Mouse (Mus musculus) cerebellum, adult 11 months (tissue): Measurements from ENCODE around the gene Tm4sf5.
A peak's percentile ranks its signal among the peaks of the same experiment; 100 is the strongest.
"Not testable (repeated sequence)": the region's sequence is repeated elsewhere in the genome, so short reads cannot be mapped to it uniquely, and the experiment has no call there.

ENCODE experiments used
- DNase-seq: peaks from one replicate; pipeline ENCODE4 v3.0.0; 2022

Gene Tm4sf5

DNA sequence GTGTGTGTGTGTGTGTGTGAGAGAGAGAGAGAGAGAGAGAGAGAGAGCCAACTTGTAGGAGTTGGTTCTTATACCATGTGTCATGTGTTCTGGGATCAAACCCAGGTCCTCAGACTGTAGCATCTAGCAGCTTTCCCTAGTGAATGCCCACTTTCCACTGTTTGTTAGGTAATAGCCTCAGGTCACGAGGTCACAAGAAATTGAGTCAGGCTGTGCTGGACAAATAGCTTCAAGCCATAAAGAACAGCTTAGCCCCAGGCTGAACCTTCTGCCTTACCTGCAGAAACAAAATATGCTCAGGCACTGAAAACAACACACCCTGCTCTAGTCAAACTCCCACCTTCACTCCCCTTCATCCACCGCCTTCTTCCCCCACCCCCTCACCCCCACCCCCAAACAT is 6.2 kb downstream of the Tm4sf5 start:
- no peak for DNase-seq

- DNase-seq, result no peak
Measured at GRCm38 (mm10) chr11:70511825-70512224, 6.8 kb downstream of the Tm4sf5 start.

DNA sequence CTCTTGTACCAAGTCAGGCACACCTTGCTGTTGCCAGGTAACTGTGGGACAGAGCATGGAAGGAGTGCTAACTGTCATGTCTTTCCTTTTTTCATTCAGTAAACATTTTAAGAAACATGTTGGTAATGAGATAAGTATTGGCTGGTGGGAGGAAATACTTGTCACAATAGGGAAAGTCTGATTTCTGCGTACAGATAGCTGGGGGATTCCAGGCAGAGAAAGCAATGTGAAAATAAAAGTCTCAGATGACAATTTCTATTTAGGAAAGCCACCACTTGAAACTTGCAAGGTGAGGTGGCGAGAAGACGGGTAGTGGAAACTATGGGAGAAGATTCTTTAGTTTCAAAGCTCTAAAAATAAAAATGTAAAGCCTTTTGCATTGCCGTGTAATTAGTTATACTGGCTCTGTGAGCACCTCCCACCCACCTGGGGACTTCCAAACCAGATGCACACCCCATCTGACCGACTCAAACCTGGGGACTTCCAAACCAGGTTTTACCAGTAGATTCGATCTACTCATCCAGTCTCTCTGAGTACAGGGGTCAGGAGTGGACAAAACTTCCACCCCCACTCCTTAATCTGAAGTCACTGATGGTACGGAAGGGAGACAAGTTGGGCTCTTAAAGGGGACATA is 7.8 kb downstream of the Tm4sf5 start:
- no peak for DNase-seq

DNA sequence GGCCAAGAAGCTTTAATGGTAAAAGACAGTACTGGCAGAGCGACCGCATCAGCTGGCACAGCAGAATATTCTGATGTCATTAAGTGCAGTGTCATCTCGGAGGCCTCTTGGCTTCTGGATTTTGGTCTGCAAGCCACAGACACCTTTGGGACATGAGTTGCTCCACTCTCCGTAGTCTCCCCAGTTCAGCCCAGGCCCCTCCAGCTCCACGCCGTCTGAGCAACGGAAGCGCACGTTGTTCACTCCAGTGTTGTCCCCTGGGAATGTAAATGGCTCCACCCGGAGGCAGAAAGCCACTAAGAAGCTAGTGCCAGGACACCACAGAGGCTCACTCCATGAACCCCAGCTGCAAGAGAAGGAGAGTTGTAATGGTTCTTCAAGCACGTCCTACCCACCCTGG is 8.5 kb downstream of the Tm4sf5 start:
- DNase-seq, result no peak

DNA sequence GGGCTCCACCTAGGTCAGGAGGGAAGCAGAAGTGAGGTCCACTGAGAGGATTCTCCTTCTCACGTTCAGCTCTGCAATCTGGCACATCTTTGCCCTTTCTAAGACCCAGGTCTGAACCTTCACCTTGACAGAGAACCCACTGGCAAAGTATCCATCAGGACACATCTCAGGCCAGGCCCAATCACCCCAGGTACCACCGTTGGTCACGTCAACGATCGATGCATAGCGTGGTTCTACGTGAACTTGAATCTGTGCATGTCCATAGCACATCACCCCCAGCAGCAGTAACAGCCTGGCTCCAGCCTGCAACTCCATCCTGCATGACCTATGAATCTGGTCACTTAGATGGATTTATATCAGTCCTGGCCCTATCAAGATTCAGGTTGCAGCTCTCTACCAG is 9.2 kb downstream of the Tm4sf5 start, which contains the start of gene Vmo1:
TSS of gene Vmo1 (minus strand) at position 329 of the 400 bp plus-strand sequence.
- DNase-seq, result no peak

DNA sequence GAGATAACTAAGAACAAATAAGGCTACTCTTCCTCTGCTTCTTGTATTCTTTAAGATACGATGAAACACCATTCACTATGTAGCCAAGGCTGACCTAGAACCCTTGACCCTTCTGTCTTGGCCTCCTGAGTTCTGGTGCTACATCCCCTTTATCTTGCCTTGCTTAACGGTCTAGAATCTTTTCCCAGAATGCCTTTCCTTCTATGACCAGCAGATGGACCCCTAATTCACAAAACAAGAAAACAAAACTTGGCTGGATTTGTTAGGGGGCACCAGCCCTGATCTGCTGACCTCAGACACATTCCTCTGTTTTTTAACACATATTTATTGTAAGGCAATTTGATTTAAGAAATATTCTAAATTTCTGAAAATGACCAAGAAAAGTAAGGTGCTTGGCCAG is 11.3 kb downstream of the Tm4sf5 start:
- DNase-seq, result no peak

DNA sequence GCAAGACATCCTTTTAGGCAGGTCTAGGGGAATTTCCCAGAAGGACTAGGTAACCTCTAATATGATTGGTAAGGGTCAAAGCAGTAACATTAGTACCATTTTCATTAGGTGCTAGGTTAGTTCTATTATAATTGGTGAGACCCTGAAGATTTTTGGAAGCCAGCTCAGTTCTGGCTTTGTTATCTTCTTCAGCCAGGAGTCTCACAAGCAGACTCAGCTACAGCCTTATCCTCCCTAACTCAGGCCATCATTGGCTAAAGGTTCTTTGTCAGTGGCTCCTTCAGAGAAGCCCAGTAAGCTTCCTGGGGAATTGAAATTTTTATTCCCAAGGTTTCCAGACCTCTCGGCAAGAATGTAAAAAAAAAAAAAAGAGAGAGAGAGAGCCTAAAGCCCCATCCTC is 13.4 kb downstream of the Tm4sf5 start:
- DNase-seq, result no peak

DNA sequence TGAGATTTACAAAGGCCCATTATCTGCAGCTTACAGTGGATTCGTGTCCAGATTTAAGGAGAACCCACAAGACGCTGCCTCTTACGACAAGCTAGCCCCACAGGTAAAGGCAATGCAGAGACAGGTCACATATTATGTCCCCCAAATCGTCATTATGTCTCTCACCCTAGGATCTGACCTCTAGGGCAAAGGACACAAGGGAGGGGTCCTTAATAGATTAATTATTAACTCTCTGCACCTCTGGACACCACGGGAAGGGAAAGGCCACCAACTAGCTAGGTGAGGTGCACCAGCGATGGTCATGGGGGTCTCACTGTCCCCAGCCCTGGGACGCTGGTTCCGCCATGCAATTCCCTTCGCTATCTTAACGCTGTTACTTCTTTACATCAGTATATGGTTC is 13.9 kb downstream of the Tm4sf5 start, which contains the start of gene Gltpd2:
TSS of gene Gltpd2 (plus strand) at position 274 of the 400 bp plus-strand sequence.
- no peak for DNase-seq

DNA sequence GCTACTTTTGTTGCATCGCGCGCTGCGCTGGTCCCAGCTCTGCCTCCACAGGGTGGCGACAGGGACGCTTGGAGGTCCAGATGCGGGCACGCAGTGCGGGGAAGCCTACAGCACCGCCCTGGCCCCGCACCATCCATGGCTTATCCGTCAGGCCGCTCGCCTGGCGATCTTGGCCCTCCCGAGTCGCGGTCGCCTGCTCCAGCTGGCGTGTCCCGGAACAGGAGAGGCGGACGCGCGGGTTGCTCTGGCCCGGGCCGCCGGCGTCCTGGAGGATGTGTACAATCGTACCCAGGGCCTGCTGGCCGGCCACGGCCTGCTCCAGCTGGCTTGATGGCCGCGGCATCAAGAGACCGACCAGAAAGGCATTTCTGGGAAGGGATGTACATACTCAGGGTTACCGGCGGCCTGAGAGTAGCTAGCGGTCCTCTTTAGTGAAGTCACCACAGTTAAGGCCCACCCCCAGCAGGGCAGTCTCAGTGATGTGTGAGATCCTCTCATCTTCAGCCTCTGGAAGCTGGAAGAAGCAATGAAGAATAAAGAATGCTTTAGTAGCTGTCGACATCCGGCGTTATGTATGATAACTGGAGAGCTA is 15.2 kb downstream of the Tm4sf5 start:
- DNase-seq, result peak; percentile 40

DNA sequence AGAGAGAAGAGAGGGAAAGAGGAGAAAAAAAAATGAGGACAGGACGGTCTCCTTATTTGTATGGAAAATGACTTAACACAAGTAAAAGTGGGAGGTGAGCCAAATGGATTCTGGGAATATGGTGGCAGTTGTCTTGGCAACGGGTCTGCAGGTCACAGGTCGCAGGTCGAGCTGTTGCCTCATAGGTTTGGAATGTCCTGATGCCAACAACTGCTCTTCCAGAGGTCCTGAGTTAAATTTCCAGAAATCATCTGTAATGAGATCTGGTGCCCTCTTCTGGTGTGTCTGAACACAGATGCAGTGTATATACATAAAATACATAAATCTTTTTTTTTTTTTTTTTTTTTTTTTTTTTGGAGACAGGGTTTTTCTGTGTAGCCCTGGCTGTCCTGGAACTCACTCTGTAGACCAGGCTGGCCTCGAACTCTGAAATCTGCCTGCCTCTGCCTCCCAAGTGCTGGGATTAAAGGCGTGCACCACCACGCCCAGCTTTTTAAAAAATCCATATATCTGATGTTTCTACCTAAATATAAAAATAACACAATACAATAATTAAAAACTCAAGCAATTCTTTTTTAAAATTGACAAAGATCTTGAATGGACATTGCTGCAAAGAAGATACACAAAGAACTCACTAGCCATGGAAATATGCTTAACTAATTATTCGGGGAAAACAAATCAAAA is 18.4 kb downstream of the Tm4sf5 start:
- not testable (repeated sequence) for DNase-seq

- no peak for DNase-seq
Measured at GRCm38 (mm10) chr11:70524782-70525181, 19.7 kb downstream of the Tm4sf5 start.

- peak; percentile 88 for DNase-seq
Measured at GRCm38 (mm10) chr11:70525184-70525678, 20.2 kb downstream of the Tm4sf5 start, which contains the start of gene Psmb6. TSS of gene Psmb6 (plus strand) at chr11:70525367.

GRCm38 (mm10) chr11:70525726-70526125 is 20.7 kb downstream of the Tm4sf5 start:
- DNase-seq, result no peak

GRCm38 (mm10) chr11:70526211-70526610 is 21.2 kb downstream of the Tm4sf5 start:
- DNase-seq, result no peak

- no peak for DNase-seq
Measured at GRCm38 (mm10) chr11:70528610-70529009, 23.6 kb downstream of the Tm4sf5 start.

- not testable (repeated sequence) for DNase-seq
Measured at GRCm38 (mm10) chr11:70531065-70531464, 26.0 kb downstream of the Tm4sf5 start.

DNA sequence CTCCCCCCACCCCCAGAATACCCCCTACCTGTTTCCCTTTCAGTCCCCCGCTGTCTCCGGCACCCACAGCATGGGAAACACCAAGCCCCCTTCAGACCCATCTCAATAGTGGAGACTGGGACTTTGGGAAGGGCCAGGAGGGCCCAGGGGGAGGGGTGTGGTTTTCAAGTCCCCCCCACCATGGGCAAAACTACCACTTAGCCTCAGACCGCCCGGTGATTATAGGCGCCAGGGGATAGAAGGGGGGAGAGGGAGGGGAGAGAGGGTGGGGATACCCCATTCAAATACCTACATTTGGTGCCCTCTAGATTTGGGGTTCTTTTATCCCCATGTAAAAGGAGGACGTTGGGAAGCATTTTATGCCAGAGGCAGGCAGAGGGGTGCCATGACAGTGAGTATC is 27.8 kb downstream of the Tm4sf5 start, which contains the start of gene Gm40193:
TSS of gene Gm40193 (minus strand) at position 101 of the 400 bp plus-strand sequence.
- no peak for DNase-seq

GRCm38 (mm10) chr11:70539423-70539822 is 34.4 kb downstream of the Tm4sf5 start:
- DNase-seq, result no peak

- DNase-seq, result peak; percentile 34
Measured at GRCm38 (mm10) chr11:70539877-70540587, 35.0 kb downstream of the Tm4sf5 start, which contains the start of gene Pld2. TSS of gene Pld2 (plus strand) at chr11:70540064.

- no peak for DNase-seq
Measured at GRCm38 (mm10) chr11:70540928-70541327, 35.9 kb downstream of the Tm4sf5 start.

GRCm38 (mm10) chr11:70541415-70541814 is 36.4 kb downstream of the Tm4sf5 start:
- no peak for DNase-seq

DNA sequence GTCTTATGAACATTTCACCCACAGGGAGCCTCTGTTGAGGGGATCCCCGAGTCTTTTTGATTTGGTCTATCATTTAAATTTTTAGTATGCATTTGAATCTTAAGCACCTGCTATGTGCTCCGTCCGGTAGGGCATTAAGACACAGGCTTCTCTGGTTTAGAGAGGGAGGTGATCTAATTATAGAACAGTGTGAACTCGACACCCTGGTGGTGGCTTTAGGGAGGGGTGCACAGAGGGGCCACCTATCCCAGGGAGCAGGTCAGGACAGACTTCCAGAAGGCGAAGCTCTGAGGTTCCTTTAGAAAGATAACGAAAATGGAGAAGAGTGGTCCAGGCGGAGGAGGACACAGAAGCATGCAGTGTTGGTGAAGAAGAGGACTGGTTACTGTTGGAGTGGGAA is 39.5 kb downstream of the Tm4sf5 start:
- DNase-seq, result no peak

DNA sequence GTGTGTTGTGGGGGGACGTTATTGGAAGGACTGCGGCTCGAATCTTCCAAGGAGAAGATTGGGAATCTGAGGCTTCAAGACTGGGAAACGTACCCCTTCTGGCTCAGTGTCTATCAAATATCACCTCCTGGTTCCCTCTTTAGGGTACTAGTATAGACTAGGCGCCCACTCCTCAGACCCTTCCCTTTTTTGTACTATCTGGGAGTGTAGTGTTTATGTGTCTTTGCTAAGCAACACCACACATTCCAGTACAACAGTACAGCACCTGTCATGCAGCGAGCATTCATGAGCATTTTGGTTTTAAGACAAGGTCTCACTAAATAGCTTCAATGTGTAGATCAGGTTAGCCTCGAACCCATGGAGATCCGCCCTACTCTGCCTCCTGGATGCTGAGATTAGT is 46.5 kb downstream of the Tm4sf5 start:
- DNase-seq, result no peak
